Mouse (Mus musculus): Measurements from ENCODE around the gene Olfr1427. TPM values are rescaled to one million over a fixed set of nuclear protein-coding genes. Genes with fewer than 3 reads are reported as not detected.

The Olfr1427 gene
- polyA plus RNA-seq (2015; fragmentation: Nextera tagmentation; extraction: Ambion mirVana): not detected in 2 replicates

GRCm38 (mm10) chr19:12103234-12103633, at the start of gene Olfr1427:
Gene Olfr1427 (minus strand): TSS chr19:12103334.
- H3K4me3 ChIP-seq (replicated peaks; ENCODE audit: low read depth, low read length): no peak within 1 kb of the TSS
- ATAC-seq (replicated peaks; ENCODE audit: low FRiP score, low read depth) (no peak), DNase-seq (ENCODE audit: low spot score) (no peak)
- no peaks in the 10 kb centered on the region for H3K36me3 ChIP-seq (ENCODE audit: insufficient read depth, low read length)
- no peaks in the 10 kb centered on the region for H3K4me1 ChIP-seq (replicated peaks; ENCODE audit: insufficient read depth, low read length)
- H3K9me3 ChIP-seq (replicated peaks; ENCODE audit: low read length): no peaks in the 10 kb centered on the region
- H3K27ac ChIP-seq: no peak within 1 kb of the TSS
- no peak within 1 kb of the TSS for H3K9ac ChIP-seq (ENCODE audit: low read depth, low read length)
- WGBS: 91% methylated on average over 2 of the region's 2 CpGs
- TF ChIP-seq CTCF (IDR thresholded peaks at IDR 0.05; ENCODE audit: low read depth): no peak
- no peak within 1 kb of the TSS for H3K4me2 ChIP-seq (ENCODE audit: low read length)
- no peaks in the 10 kb centered on the region for H3K27me3 ChIP-seq (ENCODE audit: insufficient read depth, low read length)

GRCm38 (mm10) chr19:12145452-12145851, 42.3 kb upstream of the Olfr1427 start:
- ATAC-seq (replicated peaks; ENCODE audit: low FRiP score, low read depth) (no peak), DNase-seq (ENCODE audit: low spot score) (no peak)
- Histone ChIP-seq H3K36me3 (ENCODE audit: insufficient read depth, low read length) (no peaks in the 10 kb centered on the region), H3K4me2 (ENCODE audit: low read length) (no peak overlapping the region), H3K4me1 (replicated peaks; ENCODE audit: insufficient read depth, low read length) (no peaks in the 10 kb centered on the region), H3K27ac (no peak overlapping the region), H3K9me3 (replicated peaks; ENCODE audit: low read length) (no peaks in the 10 kb centered on the region), H3K4me3 (replicated peaks; ENCODE audit: low read depth, low read length) (no peak overlapping the region), H3K9ac (ENCODE audit: low read depth, low read length) (no peak overlapping the region), H3K27me3 (ENCODE audit: insufficient read depth, low read length) (no peaks in the 10 kb centered on the region)
- TF ChIP-seq CTCF (IDR thresholded peaks at IDR 0.05; ENCODE audit: low read depth): no peak
- 88% methylated on average over 3 of the region's 3 CpGs for WGBS

GRCm38 (mm10) chr19:12143356-12143755, 40.2 kb upstream of the Olfr1427 start:
- Histone ChIP-seq H3K36me3 (ENCODE audit: insufficient read depth, low read length) (no peaks in the 10 kb centered on the region), H3K4me1 (replicated peaks; ENCODE audit: insufficient read depth, low read length) (no peaks in the 10 kb centered on the region), H3K27me3 (ENCODE audit: insufficient read depth, low read length) (no peaks in the 10 kb centered on the region), H3K4me2 (ENCODE audit: low read length) (no peak overlapping the region), H3K9ac (ENCODE audit: low read depth, low read length) (no peak overlapping the region), H3K9me3 (replicated peaks; ENCODE audit: low read length) (no peaks in the 10 kb centered on the region), H3K4me3 (replicated peaks; ENCODE audit: low read depth, low read length) (no peak overlapping the region), H3K27ac (no peak overlapping the region)
- no peak for TF ChIP-seq CTCF (IDR thresholded peaks at IDR 0.05; ENCODE audit: low read depth)
- WGBS: 61% methylated on average over 1 of the region's 1 CpGs
- ATAC-seq (replicated peaks; ENCODE audit: low FRiP score, low read depth) (no peak), DNase-seq (ENCODE audit: low spot score) (no peak)

GRCm38 (mm10) chr19:12134289-12134688, 31.2 kb upstream of the Olfr1427 start:
- Histone ChIP-seq H3K4me3 (replicated peaks; ENCODE audit: low read depth, low read length) (no peak overlapping the region), H3K4me1 (replicated peaks; ENCODE audit: insufficient read depth, low read length) (no peaks in the 10 kb centered on the region), H3K9me3 (replicated peaks; ENCODE audit: low read length) (no peaks in the 10 kb centered on the region), H3K9ac (ENCODE audit: low read depth, low read length) (no peak overlapping the region), H3K4me2 (ENCODE audit: low read length) (no peak overlapping the region), H3K36me3 (ENCODE audit: insufficient read depth, low read length) (no peaks in the 10 kb centered on the region), H3K27me3 (ENCODE audit: insufficient read depth, low read length) (no peaks in the 10 kb centered on the region), H3K27ac (no peak overlapping the region)
- peak; percentile 67 for TF ChIP-seq CTCF (IDR thresholded peaks at IDR 0.05; ENCODE audit: low read depth)
- WGBS: 34% methylated on average over 2 of the region's 2 CpGs
- no peak for ATAC-seq (replicated peaks; ENCODE audit: low FRiP score, low read depth)
- peak; percentile 38 for DNase-seq (ENCODE audit: low spot score)

- ATAC-seq (replicated peaks; ENCODE audit: low FRiP score, low read depth): no peak
- no peaks in the 10 kb centered on the region for H3K9me3 ChIP-seq (replicated peaks; ENCODE audit: low read length)
- no peaks in the 10 kb centered on the region for H3K36me3 ChIP-seq (ENCODE audit: insufficient read depth, low read length)
- DNase-seq (ENCODE audit: low spot score): no peak
- H3K27me3 ChIP-seq (ENCODE audit: insufficient read depth, low read length): no peaks in the 10 kb centered on the region
- no peak within 1 kb of the TSS for H3K4me3 ChIP-seq (replicated peaks; ENCODE audit: low read depth, low read length)
- no peaks in the 10 kb centered on the region for H3K4me1 ChIP-seq (replicated peaks; ENCODE audit: insufficient read depth, low read length)
- H3K4me2 ChIP-seq (ENCODE audit: low read length): no peak within 1 kb of the TSS
- no peak within 1 kb of the TSS for H3K27ac ChIP-seq
- WGBS: 69% methylated on average over 3 of the region's 3 CpGs
- no peak within 1 kb of the TSS for H3K9ac ChIP-seq (ENCODE audit: low read depth, low read length)
- TF ChIP-seq CTCF (IDR thresholded peaks at IDR 0.05; ENCODE audit: low read depth): no peak
These were observed 20.0 kb upstream of the Olfr1427 start, which contains the start of gene Olfr76 for GRCm38 (mm10) chr19:12123103-12123502. Gene Olfr76 (minus strand): TSS chr19:12123203.

GRCm38 (mm10) chr19:12116464-12116863, 13.3 kb upstream of the Olfr1427 start:
- Histone ChIP-seq H3K9me3 (replicated peaks; ENCODE audit: low read length) (no peaks in the 10 kb centered on the region), H3K4me1 (replicated peaks; ENCODE audit: insufficient read depth, low read length) (no peaks in the 10 kb centered on the region), H3K4me2 (ENCODE audit: low read length) (no peak overlapping the region), H3K4me3 (replicated peaks; ENCODE audit: low read depth, low read length) (no peak overlapping the region), H3K27ac (no peak overlapping the region), H3K27me3 (ENCODE audit: insufficient read depth, low read length) (no peaks in the 10 kb centered on the region), H3K36me3 (ENCODE audit: insufficient read depth, low read length) (no peaks in the 10 kb centered on the region), H3K9ac (ENCODE audit: low read depth, low read length) (no peak overlapping the region)
- DNase-seq (ENCODE audit: low spot score): no peak
- 89% methylated on average over 3 of the region's 3 CpGs for WGBS
- no peak for ATAC-seq (replicated peaks; ENCODE audit: low FRiP score, low read depth)
- TF ChIP-seq CTCF (IDR thresholded peaks at IDR 0.05; ENCODE audit: low read depth): no peak

- Histone ChIP-seq H3K9ac (ENCODE audit: low read depth, low read length) (no peak within 1 kb of the TSS), H3K9me3 (replicated peaks; ENCODE audit: low read length) (no peaks in the 10 kb centered on the region), H3K27ac (no peak within 1 kb of the TSS), H3K4me1 (replicated peaks; ENCODE audit: insufficient read depth, low read length) (no peaks in the 10 kb centered on the region), H3K27me3 (ENCODE audit: insufficient read depth, low read length) (no peaks in the 10 kb centered on the region), H3K36me3 (ENCODE audit: insufficient read depth, low read length) (no peaks in the 10 kb centered on the region), H3K4me3 (replicated peaks; ENCODE audit: low read depth, low read length) (no peak within 1 kb of the TSS), H3K4me2 (ENCODE audit: low read length) (no peak within 1 kb of the TSS)
- TF ChIP-seq CTCF (IDR thresholded peaks at IDR 0.05; ENCODE audit: low read depth): no peak
- WGBS: 85% methylated on average over 1 of the region's 1 CpGs
- ATAC-seq (replicated peaks; ENCODE audit: low FRiP score, low read depth) (no peak), DNase-seq (ENCODE audit: low spot score) (no peak)
These were observed 12.7 kb upstream of the Olfr1427 start, which contains the start of gene Olfr1428 for GRCm38 (mm10) chr19:12115797-12116196. Gene Olfr1428 (minus strand): TSS chr19:12115897.

All from kidney, postnatal 0 days (tissue).